Mouse (Mus musculus) CH12.LX (cell line): ENCODE results near the gene Sohlh1.

Experiments
- CTCF ChIP-seq, 2 experiments: IDR thresholded peaks in 1 of 2; conservative IDR thresholded peaks in 1 of 2; 2 replicates each; pipeline ENCODE4 v1.5.1; 2011 to 2012; ENCODE audit warnings: low read depth in 2 of 2, low read length in 2 of 2, improper control_type of control experiment in 1 of 2, inconsistent platforms in 1 of 2, mild to moderate bottlenecking in 1 of 2, moderate library complexity in 1 of 2
- EP300 ChIP-seq: IDR thresholded peaks from 2 replicates; pipeline ENCODE4 v1.6.1; 2011; ENCODE audit warnings: low read length, improper control_type of control experiment
- MAX ChIP-seq: IDR thresholded peaks from 2 replicates; pipeline ENCODE4 v1.6.1; 2011; ENCODE audit warnings: low read length, improper control_type of control experiment
- NELFE ChIP-seq: IDR thresholded peaks from 2 replicates; pipeline ENCODE4 v1.6.1; 2011; ENCODE audit warnings: low read depth, low read length, improper control_type of control experiment
- POLR2A ChIP-seq: IDR thresholded peaks from 2 replicates; pipeline ENCODE4 v1.6.1; 2011; ENCODE audit warnings: low read depth, mild to moderate bottlenecking, improper control_type of control experiment, low read length
- RCOR1 ChIP-seq: conservative IDR thresholded peaks from 2 replicates; pipeline ENCODE4 v1.6.1; 2012; ENCODE audit warnings: low read depth, mild to moderate bottlenecking, inconsistent platforms, low read length, improper control_type of control experiment
- SMC3 ChIP-seq: IDR thresholded peaks from 2 replicates; pipeline ENCODE4 v1.6.1; 2011; ENCODE audit warnings: low read depth, low read length, improper control_type of control experiment
- USF1 ChIP-seq: IDR thresholded peaks from 2 replicates; pipeline ENCODE4 v1.6.1; 2014; ENCODE audit warnings: low read depth, mild to moderate bottlenecking, inconsistent platforms, low read length, improper control_type of control experiment
- ZMIZ1 ChIP-seq: IDR thresholded peaks from 2 replicates; pipeline ENCODE4 v1.6.1; 2012; ENCODE audit warnings: low read depth, mild to moderate bottlenecking, inconsistent platforms, low read length, improper control_type of control experiment
- ZNF384 ChIP-seq: IDR thresholded peaks from 2 replicates; pipeline ENCODE4 v1.6.1; 2012; ENCODE audit warnings: low read depth, low read length, improper control_type of control experiment, inconsistent platforms

- no peak for TF ChIP-seq ZNF384
- TF ChIP-seq POLR2A: no peak
- TF ChIP-seq SMC3: no peak
- no peak for TF ChIP-seq CTCF (conservative IDR thresholded peaks at IDR 0.05 in 1 of 2, IDR thresholded peaks at IDR 0.05 in 1 of 2; ENCODE audit: low read depth in 2 of 2, low read length in 2 of 2)
- TF ChIP-seq USF1: no peak
- TF ChIP-seq MAX: no peak
- TF ChIP-seq NELFE: no peak
- no peak for TF ChIP-seq EP300
- TF ChIP-seq RCOR1: no peak
- no peak for TF ChIP-seq ZMIZ1
Measured at GRCm38 (mm10) chr2:25882276-25882675, 35.2 kb upstream of the Sohlh1 start.
